Mouse (Mus musculus) lung, embryonic 16.5 days (tissue): ENCODE measurements around the gene Zfp385a. TPM values are rescaled to one million over a fixed set of nuclear protein-coding genes. Genes with fewer than 3 reads are reported as not detected.
A peak's percentile ranks its signal among the peaks of the same experiment; 100 is the strongest.
"Not testable (repeated sequence)": the region's sequence is repeated elsewhere in the genome, so short reads cannot be mapped to it uniquely, and the experiment has no call there.

Source experiments
- ATAC-seq: fragments of 200-750 bp; cut with Nextera tagmentation; 2 replicates; pipeline ENCODE4 v1.8.0; 2017; ENCODE audit warnings: low read depth, mild to moderate bottlenecking, moderate library complexity
- H3K27ac ChIP-seq: fragments of 300-500 bp; sonication (generic); 2 replicates; pipeline ENCODE4 v1.5.1; 2014; ENCODE audit warnings: mild to moderate bottlenecking, control low read depth, low read length
- H3K27me3 ChIP-seq: fragments of 300-500 bp; sonication (generic); 2 replicates; pipeline ENCODE4 v1.6.1; 2014; ENCODE audit warnings: low read depth, low read length, mixed read lengths; ENCODE audit not compliant: control insufficient read depth, insufficient read depth
- H3K36me3 ChIP-seq: fragments of 300-500 bp; sonication (generic); 2 replicates; pipeline ENCODE4 v1.6.1; 2014; ENCODE audit warnings: low read length; ENCODE audit not compliant: control insufficient read depth, insufficient read depth
- H3K4me1 ChIP-seq: fragments of 300-500 bp; sonication (generic); replicated peaks from 2 replicates; pipeline ENCODE4 v1.6.1; 2014; ENCODE audit warnings: low read length, mixed read lengths; ENCODE audit not compliant: control insufficient read depth, insufficient read depth
- H3K4me2 ChIP-seq: fragments of 300-500 bp; sonication (generic); 2 replicates; pipeline ENCODE4 v1.6.1; 2014; ENCODE audit warnings: low read depth, low read length, control low read depth
- H3K4me3 ChIP-seq: fragments of 300-500 bp; sonication (generic); 2 replicates; pipeline ENCODE4 v1.5.1; 2014; ENCODE audit warnings: mild to moderate bottlenecking, low read length, control low read depth
- H3K9ac ChIP-seq: fragments of 300-500 bp; sonication (generic); 2 replicates; pipeline ENCODE4 v1.6.1; 2014; ENCODE audit warnings: low read length, control low read depth
- H3K9me3 ChIP-seq: fragments of 300-500 bp; sonication (generic); 2 replicates; pipeline ENCODE4 v1.6.1; 2016; ENCODE audit warnings: low read length; ENCODE audit not compliant: control insufficient read depth
- WGBS: fragments of 180-500 bp; shearing (Covaris S2); extraction: QIAGEN DNeasy Blood & Tissue Kit; methylation state at CpG from one replicate; pipeline ENCODE4 v1.1.7; 2014; 5-methylcytosine and 5-hydroxymethylcytosine counted together
- microRNA counts: library from miRNA; unstranded; fragments of <30 nt; microRNA quantifications from one replicate; lab custom pipeline; 2016
- microRNA-seq: library from miRNA; unstranded; fragments of <30 nt; microRNA quantifications from one replicate; pipeline ENCODE4, GENCODE M21; 2016
- polyA plus RNA-seq: library from polyadenylated mRNA; unstranded; fragments of >200 nt; fragmentation: Nextera tagmentation; extraction: Ambion mirVana; gene quantifications from 2 replicates; pipeline ENCODE4 v1.2.1, GENCODE M21; 2015

The Zfp385a gene
- polyA plus RNA-seq, 1 experiment from 2014 or later: 8.6 TPM

DNA sequence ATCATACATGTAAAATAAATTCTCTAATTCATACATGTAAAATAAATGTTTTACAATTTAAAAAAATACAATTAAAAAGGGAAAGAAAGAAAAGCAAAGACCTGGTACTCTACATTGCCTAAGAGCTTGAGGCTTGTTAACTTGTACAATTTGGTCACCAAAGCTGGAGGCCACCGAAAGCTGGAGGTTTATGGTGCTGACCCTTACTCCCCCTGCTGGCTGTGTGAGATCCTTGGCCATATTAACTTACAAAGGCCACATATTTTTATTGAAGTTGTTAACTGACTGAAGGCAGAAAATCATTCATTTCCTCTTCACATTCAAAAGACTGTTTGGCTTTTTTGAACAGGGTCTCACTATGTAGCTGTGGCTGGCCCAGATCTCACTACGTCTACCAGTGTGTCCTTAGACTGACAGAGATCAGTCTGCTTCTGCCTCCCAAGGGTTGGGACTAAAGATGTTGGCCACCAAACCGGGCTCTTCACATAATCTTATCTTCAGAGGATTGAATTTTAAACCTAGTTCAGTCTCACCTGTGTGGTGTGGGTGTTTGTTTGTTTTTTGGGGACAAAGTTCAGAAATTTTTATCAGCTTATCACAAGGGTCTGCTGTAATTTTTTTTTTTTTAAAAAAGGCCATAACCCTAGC is 59.0 kb downstream of the Zfp385a start:
- Histone ChIP-seq H3K4me1 (peaks cover 8% of the 10 kb centered on the region), H3K27ac (no peak overlapping the region), H3K9ac (no peak overlapping the region), H3K27me3 (no peaks in the 10 kb centered on the region), H3K9me3 (no peaks in the 10 kb centered on the region), H3K4me3 (no peak overlapping the region), H3K36me3 (no peaks in the 10 kb centered on the region), H3K4me2 (no peak overlapping the region)
- ATAC-seq: no peak
- 47% methylated on average over 3 of the region's 3 CpGs for WGBS

DNA sequence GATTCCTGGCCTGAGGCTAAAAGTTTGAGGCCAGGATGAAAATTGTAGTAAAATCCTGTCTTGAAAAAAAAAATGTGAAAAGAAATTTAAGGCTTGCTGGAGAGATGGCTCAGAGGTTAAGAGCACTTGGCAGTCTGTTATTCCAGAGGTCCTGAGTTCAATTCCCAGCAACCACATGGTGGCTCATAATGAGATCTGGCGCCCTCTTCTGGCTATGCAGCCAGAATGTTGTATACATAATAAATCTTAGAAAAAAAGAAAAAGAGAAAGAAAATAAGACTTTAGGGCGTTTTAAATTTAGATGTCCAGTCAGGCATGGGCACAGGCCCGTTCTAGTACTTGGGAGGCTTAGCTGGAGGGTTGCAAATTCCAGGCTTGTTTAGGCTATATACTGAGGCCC is 60.1 kb downstream of the Zfp385a start:
- no peak overlapping the region for H3K9ac ChIP-seq
- H3K9me3 ChIP-seq: no peaks in the 10 kb centered on the region
- WGBS: 64% methylated on average over 3 of the region's 3 CpGs
- no peak overlapping the region for H3K4me2 ChIP-seq
- H3K4me3 ChIP-seq: no peak overlapping the region
- no peaks in the 10 kb centered on the region for H3K36me3 ChIP-seq
- H3K27me3 ChIP-seq: no peaks in the 10 kb centered on the region
- no peak overlapping the region for H3K27ac ChIP-seq
- ATAC-seq: no peak
- H3K4me1 ChIP-seq: no peaks in the 10 kb centered on the region; the same call in 1 of the 2 replicates

DNA sequence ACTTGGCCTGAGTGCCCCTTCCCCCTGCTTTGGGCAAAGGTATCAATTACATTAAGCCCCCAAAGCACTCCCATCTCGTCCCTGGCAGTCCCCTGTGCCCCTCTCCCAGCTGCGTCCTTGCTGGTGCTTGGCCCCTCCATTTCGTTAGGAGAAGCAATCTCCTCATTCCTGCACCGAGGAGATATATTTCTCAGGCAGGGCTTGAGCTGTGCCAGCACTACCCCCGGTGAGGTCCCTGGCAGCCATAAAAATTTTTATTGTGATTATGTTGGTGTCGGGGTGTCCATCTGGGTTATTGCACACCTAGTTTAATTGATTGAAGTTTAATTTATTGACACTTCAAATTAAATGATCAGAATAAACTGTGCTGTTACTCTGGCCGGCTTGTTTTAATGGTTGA is 61.9 kb downstream of the Zfp385a start:
- H3K9ac ChIP-seq: no peak overlapping the region
- peaks cover 6% of the 10 kb centered on the region for H3K4me1 ChIP-seq
- H3K36me3 ChIP-seq: no peaks in the 10 kb centered on the region
- no peak overlapping the region for H3K27ac ChIP-seq
- 70% methylated on average over 7 of the region's 7 CpGs for WGBS
- H3K4me3 ChIP-seq: no peak overlapping the region
- no peaks in the 10 kb centered on the region for H3K9me3 ChIP-seq
- ATAC-seq: no peak
- H3K27me3 ChIP-seq: no peaks in the 10 kb centered on the region
- H3K4me2 ChIP-seq: no peak overlapping the region

DNA sequence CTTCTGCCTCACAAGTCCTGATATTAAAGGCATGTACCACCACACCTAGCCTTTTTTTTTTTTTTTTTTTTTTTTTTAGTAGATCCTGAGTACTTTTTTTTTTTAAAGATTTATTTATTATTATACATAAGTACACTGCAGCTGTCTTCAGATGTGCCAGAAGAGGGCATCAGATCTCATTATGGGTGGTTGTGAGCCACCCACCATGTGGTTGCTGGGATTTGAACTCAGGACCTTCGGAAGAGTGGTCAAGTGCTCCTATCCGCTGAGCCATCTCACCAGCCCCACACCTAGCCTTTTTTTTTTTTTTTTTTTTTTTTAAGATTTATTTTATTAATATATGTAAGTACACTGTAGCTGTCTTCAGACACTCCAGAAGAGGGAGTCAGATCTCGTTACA is 64.0 kb downstream of the Zfp385a start:
- 91% methylated on average over 3 of the region's 3 CpGs for whole genome bisulfite sequencing
- H3K9ac ChIP-seq, H3K4me2 ChIP-seq, H3K4me1 ChIP-seq, ATAC-seq, H3K27ac ChIP-seq, H3K9me3 ChIP-seq, H3K4me3 ChIP-seq, H3K36me3 ChIP-seq, H3K27me3 ChIP-seq: not testable (repeated sequence)

DNA sequence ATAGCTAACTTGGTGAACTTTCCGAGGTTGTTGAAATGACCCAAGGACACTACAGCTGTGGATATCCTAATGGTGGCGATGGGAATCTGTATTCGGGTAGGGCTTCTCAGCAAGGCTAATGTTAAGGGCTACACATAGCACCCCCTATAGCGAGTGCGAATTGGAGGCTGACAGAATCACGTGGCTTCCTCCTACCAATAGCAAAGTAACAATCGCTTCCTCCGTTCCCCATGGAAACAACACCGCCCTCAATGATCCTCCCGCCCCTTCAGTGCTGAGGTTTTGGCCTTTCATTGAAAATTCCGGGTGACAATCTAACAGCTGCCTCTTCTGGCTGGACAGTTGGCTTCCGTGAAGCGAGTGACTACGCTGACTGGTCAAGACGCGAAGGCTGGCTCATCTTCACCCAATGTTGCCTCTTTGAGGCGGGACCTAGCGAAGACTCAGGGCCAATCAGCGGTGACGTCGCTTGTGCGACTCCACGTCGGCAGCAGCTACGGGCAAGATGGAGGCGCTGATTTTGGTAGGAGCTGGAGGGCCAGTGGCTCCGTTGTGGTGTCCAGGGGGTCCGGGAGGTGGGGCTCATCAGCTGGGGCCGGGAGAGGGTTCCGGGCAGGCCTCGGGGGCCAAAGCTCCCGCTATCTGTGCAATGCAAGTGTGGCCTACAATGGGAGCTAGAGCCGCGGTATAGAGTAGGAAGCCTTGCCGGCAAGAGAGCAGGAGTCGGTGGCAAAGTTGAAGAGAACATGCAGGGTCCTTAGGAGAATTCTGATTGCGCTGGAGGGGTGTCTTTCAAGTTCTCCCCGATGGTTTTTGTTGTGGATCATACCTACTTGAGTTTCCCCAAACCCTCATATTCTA is 67.2 kb downstream of the Zfp385a start, which contains the start of gene Copz1:
Copz1 (plus strand) TSS at position 296 of the 861 bp plus-strand sequence.
- peaks cover 6% of the 10 kb centered on the region for H3K4me1 ChIP-seq
- no peaks in the 10 kb centered on the region for H3K9me3 ChIP-seq
- no peak within 1 kb of the TSS; the same call in 1 of the 2 replicates for H3K27ac ChIP-seq
- H3K4me3 ChIP-seq: peak within 1 kb of the TSS; percentile 98
- WGBS: under 1% methylated on average over 38 of the region's 38 CpGs
- no peaks in the 10 kb centered on the region for H3K36me3 ChIP-seq
- H3K4me2 ChIP-seq: peak within 1 kb of the TSS; percentile 80
- peak; percentile 99 for ATAC-seq
- H3K9ac ChIP-seq: peak within 1 kb of the TSS; percentile 90
- H3K27me3 ChIP-seq: no peaks in the 10 kb centered on the region; the same call in 1 of the 2 replicates

DNA sequence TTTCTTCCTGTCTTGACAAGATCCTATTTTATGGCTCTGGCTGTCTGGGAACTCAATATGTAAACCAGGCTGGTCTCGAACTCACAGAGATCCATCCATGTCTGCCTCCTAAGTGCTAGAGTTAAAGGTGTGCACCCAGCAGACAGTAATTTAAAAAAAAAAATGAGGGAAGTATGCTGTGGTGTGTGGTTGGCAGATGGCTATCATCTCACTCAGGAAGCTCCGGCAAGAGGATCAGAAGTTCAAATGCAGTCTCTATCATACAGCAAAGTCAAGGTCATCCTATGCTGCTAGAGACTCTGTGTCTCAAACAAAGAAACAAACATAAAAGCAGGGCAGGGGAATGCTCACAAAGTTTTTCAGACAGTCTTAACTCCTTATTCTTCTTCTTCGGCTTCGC is 71.0 kb downstream of the Zfp385a start:
- no peak overlapping the region for H3K9ac ChIP-seq
- no peaks in the 10 kb centered on the region for H3K9me3 ChIP-seq
- no peaks in the 10 kb centered on the region; the same call in 1 of the 2 replicates for H3K27me3 ChIP-seq
- no peak overlapping the region for H3K4me2 ChIP-seq
- no peak overlapping the region for H3K27ac ChIP-seq
- WGBS: 78% methylated on average over 4 of the region's 4 CpGs
- no peak for ATAC-seq
- H3K4me1 ChIP-seq: peaks cover 5% of the 10 kb centered on the region
- H3K4me3 ChIP-seq: no peak overlapping the region
- H3K36me3 ChIP-seq: no peaks in the 10 kb centered on the region

DNA sequence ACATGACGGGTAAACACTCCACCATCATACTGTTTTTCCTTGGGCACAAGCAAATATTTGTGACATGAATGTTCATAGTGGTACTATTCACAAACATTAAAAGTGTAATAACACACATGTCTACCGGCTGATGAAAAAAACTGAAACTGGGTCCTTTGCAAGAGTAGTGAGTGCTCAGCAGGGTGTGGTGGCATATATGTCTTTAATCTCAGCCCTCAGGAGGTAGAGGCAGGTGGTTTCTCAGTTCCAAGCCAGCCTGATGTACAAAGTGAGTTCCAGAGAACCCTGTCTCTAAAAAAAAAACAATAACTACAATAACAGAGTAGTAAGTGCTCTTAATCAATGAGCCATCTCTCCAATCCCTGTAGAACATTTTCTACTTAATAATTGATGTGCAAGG is 75.1 kb downstream of the Zfp385a start:
- 79% methylated on average over 2 of the region's 2 CpGs for WGBS
- H3K4me3 ChIP-seq: no peak overlapping the region
- H3K9me3 ChIP-seq: no peaks in the 10 kb centered on the region
- H3K36me3 ChIP-seq: no peaks in the 10 kb centered on the region
- H3K9ac ChIP-seq: no peak overlapping the region
- no peak overlapping the region for H3K27ac ChIP-seq
- H3K27me3 ChIP-seq: no peaks in the 10 kb centered on the region; the same call in 1 of the 2 replicates
- no peak for ATAC-seq
- no peak overlapping the region for H3K4me2 ChIP-seq
- no peaks in the 10 kb centered on the region for H3K4me1 ChIP-seq

MicroRNAs within 50 kb of the gene (microRNA counts, 519-probe panel; counts per million panel counts)
- microRNA mmu-miR-148b (lab: Ali Mortazavi, UCI): 3,646 counts per million, percentile 73 among the panel's probes with 10 or more counts

Small RNA genes within 50 kb of the gene (microRNA-seq; reads per million reads assigned to microRNA genes)
- gene Mir148b (197 reads per million, percentile 57 among the genes with 10 or more reads in this experiment), gene Mir6963 (not detected)

Other genes with a start within 250 kb of the Zfp385a start
- 17.4 and 20.7 TPM in 2 replicates for gene Smug1, start 173.0 kb downstream of the Zfp385a start, polyA plus RNA-seq
- gene Cbx5, start 100.3 kb downstream of the Zfp385a start, polyA plus RNA-seq: 99.2 and 102 TPM in 2 replicates
- 728 and 785 TPM in 2 replicates for gene Hnrnpa1, start 99.7 kb downstream of the Zfp385a start, polyA plus RNA-seq
- gene Nfe2, start 81.7 kb downstream of the Zfp385a start, polyA plus RNA-seq: 4.3 and 6.9 TPM in 2 replicates
- gene Copz1, start 67.4 kb downstream of the Zfp385a start, polyA plus RNA-seq: 282 and 290 TPM in 2 replicates
- gene Gpr84, start 29.5 kb downstream of the Zfp385a start, polyA plus RNA-seq: 0.44 TPM in 1 of 2 replicates, not detected in the other
- gene Itga5, start 26.7 kb upstream of the Zfp385a start, polyA plus RNA-seq: 38.8 and 42.3 TPM in 2 replicates
- gene Gtsf1, start 90.4 kb upstream of the Zfp385a start, polyA plus RNA-seq: 0.64 TPM in 1 of 2 replicates, not detected in the other
- gene Gtsf2, start 108.4 kb upstream of the Zfp385a start, polyA plus RNA-seq: not detected in 2 replicates
- 3.3 and 4.2 TPM in 2 replicates for gene Nckap1l, start 113.7 kb upstream of the Zfp385a start, polyA plus RNA-seq
- 2.3 and 2.8 TPM in 2 replicates for gene Pde1b, start 162.9 kb upstream of the Zfp385a start, polyA plus RNA-seq
- 6.9 and 8.2 TPM in 2 replicates for gene Ppp1r1a, start 197.9 kb upstream of the Zfp385a start, polyA plus RNA-seq
- gene Glycam1, start 225.0 kb upstream of the Zfp385a start, polyA plus RNA-seq: not detected in 2 replicates